Mouse (Mus musculus): ENCODE results near the gene Gng12.
"Not testable (repeated sequence)": the region's sequence is repeated elsewhere in the genome, so short reads cannot be mapped to it uniquely, and the experiment has no call there.

Gene Gng12

GRCm38 (mm10) chr6:66955089-66955657, 59.0 kb downstream of the Gng12 start:
- peak; percentile 50 for DNase-seq (ENCODE audit: low spot score)

GRCm38 (mm10) chr6:66958466-66959235, 62.5 kb downstream of the Gng12 start:
- DNase-seq (ENCODE audit: low spot score): no peak

- DNase-seq (ENCODE audit: low spot score): peak; percentile 89
These were observed 66.4 kb downstream of the Gng12 start for GRCm38 (mm10) chr6:66962582-66963043.

- DNase-seq (ENCODE audit: low spot score): no peak
These were observed 66.9 kb downstream of the Gng12 start for GRCm38 (mm10) chr6:66963068-66963467.

DNA sequence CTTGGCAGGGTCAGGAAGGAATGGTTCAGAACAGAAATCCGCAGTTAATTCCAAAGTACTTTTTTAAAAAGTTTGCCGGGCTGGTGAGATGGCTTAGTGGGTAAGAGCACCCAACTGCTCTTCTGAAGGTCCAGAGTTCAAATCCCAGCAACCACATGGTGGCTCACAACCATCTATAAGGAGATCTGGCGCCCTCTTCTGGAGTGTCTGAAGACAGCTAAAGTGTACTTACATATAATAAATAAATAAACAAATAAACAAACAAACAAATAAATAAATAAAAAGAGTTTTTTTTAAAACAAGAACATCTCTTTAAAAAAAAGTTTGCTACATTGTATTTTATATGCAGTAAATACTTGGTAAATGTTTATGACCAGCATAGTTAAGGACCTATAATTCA, 67.5 kb downstream of the Gng12 start:
- not testable (repeated sequence) for DNase-seq (ENCODE audit: low spot score)

DNA sequence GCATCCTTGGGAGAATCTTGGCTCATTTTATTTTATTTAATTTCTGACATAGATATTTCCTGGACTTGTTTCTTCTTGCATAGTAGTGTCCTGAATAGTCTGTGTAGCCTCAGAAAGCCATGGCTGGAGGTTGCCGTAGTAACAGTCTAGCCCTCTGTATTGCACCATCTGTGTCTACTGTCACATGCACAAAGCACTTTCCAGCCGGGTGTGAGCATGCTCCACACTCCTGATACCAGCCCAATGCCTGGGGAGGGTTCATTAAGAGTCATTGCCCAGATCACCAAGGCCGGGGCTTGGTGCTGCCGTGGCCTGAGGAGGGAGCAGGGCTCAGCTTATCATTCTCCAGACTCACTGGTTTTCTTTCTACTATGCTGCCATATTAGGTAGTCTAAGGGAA, 68.0 kb downstream of the Gng12 start:
- peak; percentile 74 for DNase-seq (ENCODE audit: low spot score)

DNA sequence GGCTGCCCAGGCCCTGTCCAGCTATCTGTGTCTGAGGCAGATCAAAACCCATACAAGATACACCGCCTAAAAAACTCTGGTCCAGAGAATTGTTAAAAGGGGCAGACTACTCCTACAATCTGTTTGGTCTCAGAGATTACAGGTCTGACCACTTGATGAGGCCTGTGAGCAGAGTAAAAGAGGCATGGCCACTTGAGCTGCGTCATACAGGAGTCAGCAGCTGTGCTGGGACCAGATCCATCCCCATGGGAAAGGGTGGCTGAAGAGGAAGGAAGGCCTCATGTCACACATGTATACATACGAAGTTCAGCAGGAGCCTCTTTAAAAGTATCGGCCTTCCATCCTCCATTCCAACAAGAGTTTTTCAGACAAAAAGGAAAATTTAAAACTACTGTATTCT, 69.0 kb downstream of the Gng12 start:
- no peak for DNase-seq (ENCODE audit: low spot score)

GRCm38 (mm10) chr6:66967788-66968187, 71.6 kb downstream of the Gng12 start:
- no peak for DNase-seq (ENCODE audit: low spot score)

GRCm38 (mm10) chr6:66969446-66969845, 73.2 kb downstream of the Gng12 start:
- DNase-seq (ENCODE audit: low spot score): no peak

DNA sequence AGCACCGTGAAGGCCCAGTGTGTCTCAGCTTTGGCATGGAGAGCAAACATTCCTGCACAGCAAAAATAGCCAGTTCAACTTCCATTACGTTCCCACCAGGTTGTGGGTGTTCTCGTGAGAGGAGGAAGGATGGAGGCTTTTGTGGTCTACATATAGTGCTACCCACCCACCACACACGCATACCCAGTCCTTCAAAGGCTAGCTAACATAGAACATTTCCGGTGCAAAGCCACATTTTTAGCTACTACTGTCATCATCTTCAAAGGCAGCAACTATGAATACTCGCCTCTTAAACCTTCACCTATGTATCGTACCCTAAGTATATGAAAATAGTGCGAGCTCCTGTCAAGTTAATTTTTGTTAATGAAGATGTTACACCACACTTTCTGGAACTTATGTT, 76.1 kb downstream of the Gng12 start:
- DNase-seq (ENCODE audit: low spot score): no peak

- no peak for DNase-seq (ENCODE audit: low spot score)
These were observed 77.0 kb downstream of the Gng12 start for GRCm38 (mm10) chr6:66973180-66973579.

- no peak for DNase-seq (ENCODE audit: low spot score)
These were observed 79.3 kb downstream of the Gng12 start for GRCm38 (mm10) chr6:66975522-66975921.

DNA sequence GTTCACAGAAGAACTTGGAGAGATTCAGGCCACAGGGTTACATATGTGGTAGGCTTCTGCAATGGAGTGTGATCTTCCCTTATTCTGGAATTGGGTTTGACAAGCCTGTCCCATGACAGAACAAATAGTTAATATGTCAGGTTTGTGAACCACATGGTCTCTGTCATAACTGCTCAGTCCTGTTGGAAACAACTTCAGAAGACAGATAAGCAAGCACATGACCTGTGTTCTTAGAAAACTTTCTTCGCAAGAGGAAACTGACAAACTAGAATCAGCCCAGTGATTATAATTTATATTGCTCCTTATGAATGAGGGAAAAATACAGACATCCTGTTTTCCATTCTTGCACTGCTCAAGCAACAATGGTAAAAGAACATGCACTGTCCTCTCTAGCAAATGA, 83.0 kb downstream of the Gng12 start:
- DNase-seq (ENCODE audit: low spot score): no peak

DNA sequence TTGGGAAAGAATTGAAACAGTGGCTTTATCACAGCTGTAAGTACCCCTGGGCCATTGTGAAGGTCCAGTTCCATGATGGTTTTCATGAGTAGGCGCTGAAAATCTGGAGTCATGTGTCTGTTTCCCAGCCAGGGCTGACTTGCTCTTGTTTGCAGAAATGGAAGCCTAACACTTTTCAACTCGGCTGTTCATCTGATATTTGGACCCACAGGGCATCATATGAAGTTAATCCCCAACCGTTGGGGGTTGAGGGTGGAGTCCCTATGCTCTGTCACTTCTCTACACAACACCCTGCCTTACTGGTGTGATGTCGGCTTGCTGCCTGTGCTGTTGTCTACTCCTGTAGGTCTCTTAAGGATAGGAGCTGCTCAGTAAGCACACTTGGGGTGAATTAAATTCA, 83.8 kb downstream of the Gng12 start:
- DNase-seq (ENCODE audit: low spot score): no peak

- no peak for DNase-seq (ENCODE audit: low spot score)
These were observed 85.2 kb downstream of the Gng12 start for GRCm38 (mm10) chr6:66981366-66981765.

DNA sequence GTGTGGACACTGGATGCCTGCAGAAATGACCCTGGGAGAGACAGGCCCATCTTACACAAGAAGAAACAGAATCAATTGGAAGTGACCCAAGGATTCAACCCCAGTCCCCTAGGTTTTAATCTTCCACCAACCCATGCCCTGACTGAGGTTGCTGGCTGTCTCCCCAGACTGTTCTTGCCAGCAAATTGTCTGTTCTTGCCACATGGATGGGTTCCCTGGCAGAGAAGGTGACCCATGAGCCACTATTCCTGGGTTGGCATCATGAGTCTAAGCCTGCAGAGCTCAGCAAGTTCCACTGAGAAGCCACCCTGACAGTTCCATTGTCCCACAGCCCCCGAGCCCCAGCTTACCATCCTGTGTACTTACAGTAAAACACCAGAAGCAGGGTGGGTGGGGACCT, 85.7 kb downstream of the Gng12 start:
- no peak for DNase-seq (ENCODE audit: low spot score)

DNA sequence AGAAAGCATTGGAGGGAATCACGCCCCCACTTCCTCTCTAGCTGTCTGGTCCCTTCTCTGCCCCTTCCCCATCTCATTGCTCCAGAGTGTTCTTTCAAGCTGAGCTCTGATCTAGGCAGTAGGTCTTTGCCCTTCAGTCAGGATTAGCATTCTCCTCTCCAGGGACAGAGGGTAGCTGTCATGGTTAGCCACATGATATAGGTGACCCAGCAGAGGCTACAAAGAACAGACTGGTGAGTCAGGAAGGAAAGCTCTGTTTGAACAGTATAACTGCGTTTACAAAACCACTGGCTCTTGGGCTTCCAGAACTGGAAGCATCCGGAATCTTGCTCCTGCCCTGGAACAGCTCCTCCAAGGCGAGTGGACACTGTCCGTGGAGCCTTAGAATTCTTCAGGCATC, 87.9 kb downstream of the Gng12 start:
- no peak for DNase-seq (ENCODE audit: low spot score)

GRCm38 (mm10) chr6:66984672-66985071, 88.5 kb downstream of the Gng12 start:
- no peak for DNase-seq (ENCODE audit: low spot score)

DNA sequence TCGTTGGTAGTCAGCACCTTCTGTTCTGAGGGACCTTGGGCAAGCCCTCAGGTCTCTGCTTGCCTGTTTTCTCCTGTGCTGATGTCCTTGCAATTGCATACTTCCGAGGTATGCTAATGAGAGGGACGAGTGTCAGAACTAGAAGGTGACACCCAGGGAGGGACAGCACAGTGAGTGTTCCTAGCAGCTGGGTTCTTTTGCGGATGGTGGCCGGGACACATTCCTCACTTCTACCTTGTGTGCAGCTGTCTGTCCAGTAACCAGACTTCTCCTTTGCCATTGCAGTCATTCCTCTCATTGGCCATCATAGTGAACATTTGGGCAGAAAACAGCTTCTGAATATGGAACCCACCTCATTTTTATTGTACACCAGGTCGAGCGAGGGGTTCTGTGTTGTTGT, 89.3 kb downstream of the Gng12 start:
- no peak for DNase-seq (ENCODE audit: low spot score)

- no peak for DNase-seq (ENCODE audit: low spot score)
These were observed 89.9 kb downstream of the Gng12 start for GRCm38 (mm10) chr6:66986063-66986462.

DNA sequence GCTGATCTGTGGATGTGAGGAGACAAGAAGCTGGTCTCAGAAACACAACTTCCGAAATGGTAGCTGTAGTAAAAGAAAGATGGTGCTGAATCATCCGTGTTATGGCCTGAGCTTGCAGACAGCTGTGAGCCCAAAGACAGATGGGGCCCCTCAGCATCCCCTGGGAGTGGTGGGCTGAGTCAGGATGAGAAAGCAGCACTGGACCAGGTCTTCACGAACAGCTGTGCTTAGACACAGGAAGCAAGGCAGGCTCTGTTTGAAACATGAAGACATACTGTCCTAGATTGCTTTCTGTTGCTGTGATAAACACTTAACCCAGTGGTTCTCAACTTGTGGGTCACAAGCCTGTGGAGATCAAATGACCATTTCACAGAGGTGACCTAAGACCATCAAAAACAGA, 91.4 kb downstream of the Gng12 start:
- no peak for DNase-seq (ENCODE audit: low spot score)

GRCm38 (mm10) chr6:66988363-66988762, 92.2 kb downstream of the Gng12 start:
- no peak for DNase-seq (ENCODE audit: low spot score)

GRCm38 (mm10) chr6:66989037-66989436, 92.8 kb downstream of the Gng12 start:
- no peak for DNase-seq (ENCODE audit: low spot score)

DNA sequence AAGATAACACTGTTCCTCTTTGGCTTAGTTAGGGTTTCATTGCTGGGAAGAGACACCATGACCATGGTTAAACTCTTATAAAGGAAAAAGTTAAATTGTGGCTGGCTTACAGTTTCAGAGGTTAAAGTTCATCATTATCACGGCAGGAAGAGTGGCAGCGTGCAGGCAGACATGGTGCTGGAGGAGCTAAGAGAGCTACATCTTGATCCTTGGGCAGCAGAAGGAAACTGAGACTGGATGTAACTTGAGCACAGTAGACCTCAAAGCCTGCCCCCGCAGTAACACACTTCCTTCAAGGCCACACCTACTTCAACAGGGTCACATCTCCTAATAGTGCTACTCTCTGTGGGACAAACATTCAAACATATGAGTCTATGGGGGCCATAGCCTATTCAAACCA, 93.3 kb downstream of the Gng12 start:
- no peak for DNase-seq (ENCODE audit: low spot score)

Measured in retina, embryonic 14.5 days (tissue).